Mouse (Mus musculus) urinary bladder, postnatal 36 days (tissue): ENCODE data around the gene Ano3.
"Not testable (repeated sequence)": the region's sequence is repeated elsewhere in the genome, so short reads cannot be mapped to it uniquely, and the experiment has no call there.

Source experiments
- DNase-seq, 2 experiments: peaks; one replicate each; pipeline ENCODE4 v3.0.0; 2022; ENCODE audit warnings: low spot score in 2 of 2, mixed read lengths in 1 of 2

Gene Ano3

DNA sequence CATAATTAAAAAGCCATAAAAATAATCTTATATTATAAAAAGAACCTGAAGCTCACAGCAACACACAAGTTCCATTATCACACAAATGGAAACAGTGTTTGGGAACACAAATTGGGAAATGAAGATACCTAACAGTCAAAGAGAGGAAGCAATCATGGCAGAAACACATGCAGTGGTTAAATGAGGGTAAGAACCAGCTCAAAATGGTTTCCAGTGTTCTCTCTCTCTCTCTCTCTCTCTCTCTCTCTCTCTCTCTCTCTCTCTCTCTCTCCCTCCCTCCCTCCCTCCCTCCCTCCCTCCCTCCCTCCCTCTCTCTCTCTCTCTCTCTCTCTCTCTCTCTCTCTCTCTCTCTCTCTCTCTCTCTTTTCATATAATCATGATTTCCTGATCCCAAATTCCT, at the start of gene Ano3:
Ano3 (minus strand) TSS at position 101 of the 400 bp plus-strand sequence.
- DNase-seq = not testable (repeated sequence)

DNA sequence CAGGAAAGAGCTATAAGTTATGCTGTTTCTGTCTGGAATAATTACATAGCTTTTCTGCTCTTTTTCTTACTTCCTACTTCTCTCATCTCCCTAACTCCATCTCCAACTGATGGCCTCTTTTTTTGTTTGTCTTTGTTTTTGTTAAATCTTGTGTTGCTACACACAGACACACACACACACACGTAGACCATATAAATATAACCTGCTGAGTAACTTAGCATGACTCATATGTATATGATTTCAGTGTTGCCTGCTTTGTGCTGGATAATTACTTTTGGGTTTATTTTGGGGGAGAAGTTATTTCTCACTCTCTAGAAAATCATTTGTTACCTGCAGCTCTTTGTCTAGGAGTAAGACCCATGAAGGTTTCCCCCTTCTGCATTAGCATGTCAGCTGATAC, 39.3 kb upstream of the Ano3 start:
- DNase-seq = no peak

DNA sequence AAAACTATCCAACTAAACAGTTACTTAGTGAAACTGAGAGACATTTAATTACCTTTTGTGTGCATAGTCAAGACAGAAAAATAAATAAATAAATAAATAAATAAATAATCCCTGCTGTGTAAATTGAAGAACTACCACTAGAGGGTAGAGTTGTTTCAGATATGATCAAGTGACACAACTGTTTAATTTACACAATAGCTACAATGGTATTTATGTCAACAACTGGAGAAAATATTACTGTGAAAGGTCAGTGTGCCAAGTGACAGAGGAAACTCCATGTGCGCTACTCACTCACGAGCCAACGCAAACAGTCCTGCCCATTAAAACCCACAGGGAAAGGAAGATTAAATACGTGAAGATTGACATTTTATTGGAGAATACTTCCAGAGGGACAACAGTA, 38.8 kb upstream of the Ano3 start:
- DNase-seq = no peak

DNA sequence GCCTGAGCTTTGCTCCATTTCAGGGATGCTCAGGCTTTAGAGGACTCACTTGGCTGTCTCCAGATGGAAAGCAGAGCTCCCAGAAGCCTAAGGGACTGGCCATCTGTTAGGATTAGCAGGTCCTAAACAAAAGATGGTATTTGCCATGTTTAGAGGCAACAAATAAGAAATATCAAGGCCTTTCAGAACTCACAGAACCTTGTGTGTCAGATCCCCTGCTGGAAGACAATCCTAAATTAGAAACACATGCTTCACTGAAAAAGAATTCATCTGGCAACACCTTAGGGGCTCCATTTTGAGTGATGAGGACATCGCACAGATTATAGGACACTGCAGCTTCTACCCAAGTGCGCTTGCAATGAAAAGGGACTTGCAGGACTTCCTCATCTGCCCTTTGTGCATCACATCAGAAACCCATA, 35.1 kb upstream of the Ano3 start:
- DNase-seq = no peak

- DNase-seq = no peak
Observed at GRCm38 (mm10) chr2:110981733-110982132, 31.0 kb upstream of the Ano3 start.

DNA sequence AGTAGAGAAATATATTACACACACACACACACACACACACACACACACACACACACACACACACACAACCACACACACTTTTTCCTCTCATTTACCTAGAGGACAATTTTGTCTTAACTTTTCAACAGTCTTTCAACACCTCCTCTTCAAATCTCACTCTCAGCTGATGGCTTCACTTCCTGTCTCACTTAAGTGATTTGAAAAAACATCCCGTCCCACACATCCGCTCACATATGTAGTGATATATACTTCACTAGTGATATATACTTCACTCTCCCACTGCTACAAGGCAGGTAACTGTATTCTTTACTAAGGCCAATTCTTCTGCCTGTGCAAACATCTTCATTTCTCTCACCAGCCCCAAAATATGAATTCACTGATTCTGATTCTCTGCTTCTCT, 28.9 kb upstream of the Ano3 start:
- DNase-seq = no peak

DNA sequence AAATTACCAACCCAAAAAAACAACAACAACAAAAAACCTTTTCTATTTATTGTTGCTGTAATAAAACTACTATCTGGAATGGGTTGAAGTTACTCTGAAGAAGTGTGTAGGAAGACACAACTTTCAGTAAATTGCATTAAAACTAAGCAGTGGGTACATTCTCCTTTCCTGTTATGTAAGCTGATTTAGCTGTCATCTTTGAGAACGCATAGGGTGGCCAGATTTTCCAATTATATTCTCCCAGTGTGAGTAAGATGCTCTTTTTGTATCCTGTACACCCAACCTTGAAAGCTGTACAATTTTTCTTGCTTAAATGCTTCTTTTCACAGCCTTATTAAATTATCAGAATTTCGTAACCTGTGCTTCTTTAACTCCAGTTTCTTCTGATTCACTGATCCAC, 26.1 kb upstream of the Ano3 start:
- no peak for DNase-seq

DNA sequence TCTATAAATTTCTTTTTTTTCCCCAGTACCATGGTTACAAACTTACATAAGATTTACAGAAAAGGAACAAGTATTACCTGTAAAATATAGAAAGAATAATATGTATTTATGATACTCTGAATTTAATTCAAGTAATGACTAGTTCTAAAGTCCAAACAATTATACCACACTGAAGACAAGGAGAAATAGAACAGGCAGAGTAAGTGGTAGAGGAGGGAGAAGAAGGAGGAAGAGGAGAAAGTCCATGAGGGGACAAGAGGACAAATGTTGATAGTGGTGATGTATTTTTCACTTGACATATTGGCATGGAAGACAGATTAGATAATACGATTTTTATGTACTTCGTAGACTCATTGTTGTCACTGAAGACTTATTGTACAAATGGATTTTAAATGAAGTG, 19.4 kb upstream of the Ano3 start:
- no peak for DNase-seq

GRCm38 (mm10) chr2:110965398-110965797, 14.7 kb upstream of the Ano3 start:
- no peak for DNase-seq

DNA sequence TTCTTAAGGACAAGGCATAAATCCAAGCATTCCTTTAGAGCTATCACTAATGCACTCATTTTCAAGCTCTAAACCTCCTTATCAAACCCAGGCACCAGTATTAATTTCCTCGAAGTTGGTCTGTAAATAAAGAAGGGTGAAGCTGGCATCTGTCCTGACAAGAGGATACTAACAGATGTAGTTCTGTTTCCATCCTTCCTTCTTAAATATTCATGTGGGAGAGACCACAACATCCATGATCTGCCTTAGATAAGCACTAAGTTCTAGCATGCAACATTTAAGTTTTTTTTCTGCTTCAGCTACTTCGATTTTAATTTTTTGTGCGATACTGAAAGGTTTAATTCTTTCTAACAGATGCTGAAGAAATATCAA, 305 bp downstream of the Ano3 start:
- DNase-seq = no peak

- DNase-seq = peak in 1 of 2 experiments; percentile 2
Observed at GRCm38 (mm10) chr2:110949679-110950431, 868 bp downstream of the Ano3 start.

- no peak for DNase-seq
Observed at GRCm38 (mm10) chr2:110945171-110945570, 5.6 kb downstream of the Ano3 start.

GRCm38 (mm10) chr2:110935691-110936090, 15.0 kb downstream of the Ano3 start:
- DNase-seq = no peak

DNA sequence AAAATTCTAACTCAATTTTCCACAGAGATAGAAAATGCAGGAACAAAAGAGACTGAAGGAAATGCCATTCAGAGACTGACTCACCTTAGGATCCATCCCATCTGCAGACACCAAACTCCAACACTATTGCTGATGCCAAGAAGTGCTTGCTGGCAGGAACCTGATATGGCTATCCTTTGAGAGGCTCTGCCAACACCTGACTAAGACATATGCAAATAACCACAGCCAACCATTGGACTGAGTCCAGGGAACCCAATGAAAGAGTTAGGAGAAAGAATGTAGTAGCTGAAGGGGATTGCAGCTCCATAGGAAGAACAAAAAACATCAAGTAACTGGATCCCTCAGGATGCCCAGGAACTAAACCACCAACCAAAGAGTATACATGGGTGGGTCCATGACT, 21.6 kb downstream of the Ano3 start:
- no peak for DNase-seq

GRCm38 (mm10) chr2:110909506-110909905, 41.2 kb downstream of the Ano3 start:
- DNase-seq = no peak

DNA sequence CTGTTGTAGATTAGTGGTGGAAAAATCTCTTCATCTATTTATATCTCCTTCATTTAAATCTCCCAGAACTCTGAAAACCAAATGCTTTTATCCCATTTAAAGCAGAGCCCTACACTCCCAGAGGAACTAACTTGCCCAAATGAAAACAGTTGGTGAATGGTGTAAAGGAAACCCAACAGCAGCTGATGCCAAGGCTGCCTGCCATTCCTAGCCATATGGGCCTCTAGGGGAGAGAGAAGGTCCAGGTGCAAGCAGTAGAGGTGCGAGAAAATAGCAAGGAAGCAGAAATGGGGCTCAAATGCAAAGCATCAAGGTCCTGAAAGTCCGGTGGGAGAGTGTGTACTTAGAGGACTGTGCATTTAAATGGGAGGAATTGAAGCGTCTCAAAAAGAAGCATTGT, 44.2 kb downstream of the Ano3 start:
- no peak for DNase-seq

DNA sequence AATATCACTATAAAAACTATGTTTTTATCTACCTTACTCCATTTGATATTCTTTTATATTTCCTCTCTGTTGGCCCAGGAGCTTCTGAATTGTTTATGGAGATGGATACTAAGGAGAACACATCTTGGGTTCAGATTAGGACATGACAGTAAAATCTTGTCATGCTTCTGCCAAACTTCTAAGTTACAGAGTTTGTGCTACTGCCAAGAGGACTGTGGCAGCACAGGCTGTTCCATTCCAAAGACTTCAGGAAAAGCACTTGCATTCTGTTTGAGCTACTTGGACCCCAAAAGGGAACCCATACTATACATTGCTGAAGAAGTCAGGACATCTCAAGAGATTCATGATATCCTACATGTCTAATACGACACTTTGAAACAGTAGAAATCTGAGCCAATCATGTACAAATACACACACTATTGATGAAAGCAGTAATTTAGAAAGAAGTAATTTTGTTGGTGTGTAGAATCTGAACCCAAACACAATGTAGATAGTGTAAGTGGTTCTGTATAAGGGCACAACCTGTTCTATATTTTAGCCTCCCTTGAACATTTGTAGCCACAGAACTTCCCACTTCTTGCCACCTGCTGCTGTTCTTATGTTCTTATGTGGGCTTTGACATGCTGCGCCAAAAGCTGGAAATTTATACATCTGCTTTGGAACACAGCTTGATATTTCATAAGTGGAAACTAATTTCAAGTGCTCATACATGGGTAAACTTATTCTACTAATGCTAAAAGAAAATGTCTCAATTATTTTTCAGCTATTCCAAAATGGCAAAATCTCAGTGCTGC, 54.0 kb downstream of the Ano3 start:
- no peak for DNase-seq

DNA sequence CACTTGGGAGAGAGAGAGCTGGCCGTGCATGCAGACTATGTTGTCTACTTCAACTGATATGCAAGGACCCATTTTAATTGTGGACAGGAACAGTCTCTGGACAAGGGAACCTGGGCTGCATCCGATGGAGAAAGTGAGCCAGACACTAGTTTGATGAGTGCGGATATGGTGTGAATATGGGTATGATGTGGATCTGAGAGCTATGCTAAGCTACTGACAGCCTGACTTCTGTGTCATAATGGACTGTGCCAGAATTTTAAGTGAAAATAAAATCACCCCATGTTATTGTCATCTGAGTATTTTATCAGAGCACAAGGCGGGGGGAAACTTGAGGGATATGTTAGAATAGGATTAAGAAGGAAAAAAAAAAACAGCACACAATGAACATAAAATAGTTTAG, 79.1 kb downstream of the Ano3 start:
- no peak for DNase-seq

DNA sequence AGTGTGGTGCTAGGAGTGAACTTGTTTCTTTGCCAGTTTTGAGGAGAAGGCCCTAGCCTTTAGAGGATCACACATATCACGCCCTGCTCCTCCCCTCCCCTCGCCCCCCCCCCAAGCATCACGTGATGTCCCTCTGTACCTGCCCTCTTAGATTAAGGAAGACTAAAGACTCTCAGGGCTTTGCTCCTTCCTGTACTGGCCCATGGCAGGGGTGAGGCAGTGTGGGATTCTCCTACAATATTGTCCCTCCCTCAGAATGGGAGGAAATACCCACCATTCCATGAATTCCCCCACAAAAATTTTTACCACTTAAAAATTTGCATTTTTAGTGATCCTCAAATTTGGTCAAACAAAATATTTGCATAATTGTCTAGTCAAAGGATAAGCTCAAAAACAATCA, 85.1 kb downstream of the Ano3 start:
- no peak for DNase-seq

DNA sequence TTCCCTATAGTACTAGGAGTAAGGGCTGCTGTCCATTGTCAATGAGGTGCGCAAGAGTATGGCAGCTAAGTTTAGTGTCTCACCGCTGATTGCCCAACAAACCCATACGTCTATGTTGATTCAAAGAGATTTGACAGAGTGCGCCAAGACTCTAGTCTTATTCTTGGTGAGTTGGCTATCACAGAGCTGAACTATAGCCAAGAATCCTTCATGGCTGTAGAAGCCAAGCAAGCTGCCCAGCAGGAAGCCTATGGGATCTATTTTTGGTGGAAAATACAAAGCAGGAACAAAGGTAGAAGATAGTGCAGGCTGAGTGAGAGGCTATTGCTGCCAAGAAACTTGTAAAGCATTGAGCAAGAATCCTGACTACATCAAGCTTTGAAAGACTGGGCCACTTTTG, 87.3 kb downstream of the Ano3 start:
- DNase-seq = no peak

DNA sequence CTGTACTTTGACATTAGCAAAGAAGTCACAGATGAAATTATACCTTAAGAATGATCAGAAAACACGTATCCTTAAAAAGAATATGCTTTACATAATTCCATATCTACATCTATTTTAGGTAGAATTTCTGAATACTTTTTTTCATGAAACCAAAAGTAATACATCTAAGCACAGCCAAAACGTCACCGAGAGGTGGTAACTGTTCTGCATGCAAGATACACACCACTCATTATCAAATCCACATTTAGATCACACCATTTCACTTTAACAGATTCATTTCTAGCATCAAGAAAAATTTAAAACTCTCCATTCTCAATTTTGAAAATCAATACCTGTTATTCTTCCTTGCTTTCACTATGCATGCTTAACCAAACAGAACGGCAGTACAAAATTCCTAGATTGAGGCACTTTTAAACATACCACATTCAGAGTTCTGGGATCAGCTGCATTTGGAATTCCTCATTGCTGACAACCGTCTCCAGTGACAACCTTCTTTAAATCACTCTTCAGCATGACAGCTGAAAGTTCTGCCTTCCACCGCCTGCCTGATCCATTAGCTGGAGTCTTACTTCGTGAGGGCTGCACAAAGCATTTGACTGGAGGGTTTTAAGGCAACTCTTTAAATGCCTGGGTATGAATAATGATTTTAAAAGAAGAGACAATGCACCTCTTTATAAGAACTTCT, 111.0 kb downstream of the Ano3 start:
- DNase-seq = no peak

GRCm38 (mm10) chr2:110816189-110816588, 134.5 kb downstream of the Ano3 start:
- DNase-seq = no peak

- no peak for DNase-seq
Observed at GRCm38 (mm10) chr2:110814964-110815363, 135.8 kb downstream of the Ano3 start.
